Mouse (Mus musculus) kidney, postnatal 25 days (tissue): ENCODE data around the gene Taf13.
"Not testable (repeated sequence)": the region's sequence is repeated elsewhere in the genome, so short reads cannot be mapped to it uniquely, and the experiment has no call there.

Experiments
- DNase-seq, 2 experiments: peaks; one replicate each; pipeline ENCODE4 v3.0.0; 2021; ENCODE audit warnings: mixed read lengths in 2 of 2

Taf13 gene

DNA sequence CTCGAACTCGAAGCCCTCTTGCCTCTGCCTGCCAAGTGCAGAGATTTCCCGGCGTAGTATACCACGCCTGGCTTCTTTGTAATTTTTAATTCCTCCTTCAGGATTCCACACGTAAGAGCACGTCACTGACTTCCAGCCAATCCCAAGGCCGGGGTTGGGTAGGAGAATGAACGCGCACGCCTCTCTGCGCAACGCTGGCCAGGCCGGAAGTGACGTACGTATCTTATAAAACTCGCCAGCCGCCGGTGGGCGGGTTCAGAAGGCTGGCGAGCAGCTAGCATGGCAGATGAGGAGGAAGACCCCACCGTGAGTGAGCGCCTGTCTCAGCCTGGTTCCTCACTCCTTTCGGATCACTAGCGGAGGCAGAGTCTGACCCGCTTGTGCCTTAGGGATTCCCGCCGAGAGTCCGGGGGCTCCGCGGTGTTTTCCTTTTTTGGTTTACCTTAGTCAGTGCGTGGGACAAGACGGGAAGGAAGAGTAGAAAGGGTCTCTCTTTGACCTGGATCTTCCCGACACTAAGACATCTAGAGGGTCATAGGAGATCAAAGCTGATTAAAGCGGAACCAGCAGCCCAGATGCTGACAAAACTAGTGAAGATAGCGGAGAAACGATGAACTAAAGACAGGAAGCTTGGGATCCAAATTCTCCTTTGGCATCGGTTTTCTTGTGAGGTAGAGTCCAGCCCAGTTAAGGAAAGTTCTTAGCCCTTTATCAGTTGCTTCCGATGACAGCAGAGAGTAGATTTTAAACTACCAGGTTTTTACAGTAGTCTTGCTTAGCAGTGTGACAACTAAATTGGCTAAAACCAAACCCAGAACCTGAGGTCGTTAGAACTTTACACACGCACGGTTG, at the start of gene Taf13:
TSS of gene Taf13 (plus strand) at position 256 of the 852 bp plus-strand sequence.
- peak; percentile 97 to 98 for DNase-seq

DNA sequence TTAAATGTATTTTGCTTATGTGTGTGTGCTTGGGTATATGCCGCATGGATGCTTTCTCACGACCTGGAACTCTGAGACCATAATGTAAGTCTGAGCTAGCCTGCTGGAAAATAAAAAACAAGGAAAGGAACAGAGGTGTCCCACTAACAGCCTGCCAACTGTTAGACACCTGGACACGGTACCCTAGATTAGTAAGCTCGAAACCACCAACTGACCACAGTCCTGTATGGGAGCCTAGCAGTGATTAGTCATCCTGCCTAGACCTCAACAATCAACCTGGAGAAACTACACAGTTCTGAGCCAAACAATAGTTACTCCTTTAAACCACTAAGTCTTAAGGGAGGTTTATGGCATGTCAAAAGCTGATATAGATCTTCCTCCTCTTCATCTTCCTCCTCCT, 48.1 kb upstream of the Taf13 start:
- DNase-seq: no peak

DNA sequence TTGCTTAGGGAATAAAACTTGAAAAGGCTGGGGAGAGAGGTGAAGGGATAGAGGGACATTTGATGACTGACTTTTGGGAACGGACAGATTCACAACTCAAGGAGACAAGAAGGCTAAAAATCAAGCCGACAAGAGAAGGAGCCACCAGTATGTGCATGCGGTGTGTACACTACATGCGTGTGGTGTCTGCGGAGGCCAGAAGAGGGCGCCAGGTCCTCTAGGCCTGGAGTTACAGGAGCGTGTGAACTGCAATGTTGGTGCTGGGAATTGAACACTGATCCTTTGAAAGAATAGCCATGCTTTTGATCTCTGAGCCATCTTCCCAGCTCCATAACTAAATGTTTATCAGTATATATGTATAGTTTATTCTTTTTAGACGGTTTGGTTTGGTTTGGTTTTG, 43.0 kb upstream of the Taf13 start:
- DNase-seq: no peak

DNA sequence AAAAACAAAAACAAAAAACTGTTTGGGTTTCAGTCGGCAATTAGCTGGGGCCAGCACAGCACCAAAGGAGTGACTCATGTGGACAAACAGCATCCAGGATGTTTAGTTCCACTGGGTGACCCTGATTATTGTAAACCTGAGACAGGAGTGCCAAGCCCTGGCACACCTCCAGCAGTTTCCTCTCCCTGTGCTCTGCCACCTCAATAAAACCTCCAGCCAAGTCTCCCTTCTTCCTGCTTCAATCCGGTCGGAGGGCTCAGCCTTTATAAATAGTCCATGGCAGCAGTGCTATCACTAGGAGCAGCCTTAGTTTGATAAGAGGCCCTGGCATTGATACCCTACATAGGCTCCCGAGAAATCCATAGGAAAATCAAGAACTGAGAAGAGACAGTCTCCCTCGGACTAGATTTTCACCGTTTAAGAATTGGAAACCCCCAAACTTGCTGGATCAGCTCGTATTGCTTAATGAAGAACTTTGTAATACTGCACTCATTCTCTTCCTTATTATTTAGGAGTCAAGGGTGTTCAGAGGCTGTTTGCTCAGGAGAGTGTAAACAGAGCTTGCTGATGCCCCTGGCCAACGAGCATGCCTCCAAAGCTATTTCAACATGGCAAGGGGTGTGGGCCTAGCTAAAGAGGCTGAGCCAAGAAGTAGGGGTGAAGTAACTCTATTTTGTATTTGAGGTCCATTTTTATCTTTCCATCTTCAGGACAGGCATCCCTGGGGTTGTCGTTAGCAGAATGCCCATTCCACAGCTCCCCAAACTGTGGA, 38.2 kb upstream of the Taf13 start:
- peak; percentile 66 to 73 for DNase-seq

DNA sequence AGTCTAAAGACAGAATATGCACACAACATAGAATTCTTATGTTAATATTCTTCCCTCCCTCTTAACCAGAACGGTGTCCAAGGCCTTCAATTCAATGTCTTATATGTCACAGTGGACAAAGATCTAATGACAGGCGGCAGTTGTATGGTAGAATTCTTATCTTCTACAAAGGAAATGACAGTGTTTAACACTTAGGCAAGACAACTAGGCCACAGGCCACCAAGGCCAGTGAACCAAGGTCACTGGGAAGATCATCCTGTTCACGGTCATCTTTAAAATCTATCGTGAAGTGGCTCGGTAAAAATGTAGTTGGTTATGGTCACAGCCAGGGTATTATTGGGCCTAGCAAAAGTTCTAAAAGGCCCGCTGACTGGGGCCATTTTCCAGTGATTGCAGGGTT, 37.5 kb upstream of the Taf13 start, which contains the start of gene 1700013F07Rik:
TSS of gene 1700013F07Rik (plus strand) at position 200 of the 400 bp plus-strand sequence.
- DNase-seq: no peak

DNA sequence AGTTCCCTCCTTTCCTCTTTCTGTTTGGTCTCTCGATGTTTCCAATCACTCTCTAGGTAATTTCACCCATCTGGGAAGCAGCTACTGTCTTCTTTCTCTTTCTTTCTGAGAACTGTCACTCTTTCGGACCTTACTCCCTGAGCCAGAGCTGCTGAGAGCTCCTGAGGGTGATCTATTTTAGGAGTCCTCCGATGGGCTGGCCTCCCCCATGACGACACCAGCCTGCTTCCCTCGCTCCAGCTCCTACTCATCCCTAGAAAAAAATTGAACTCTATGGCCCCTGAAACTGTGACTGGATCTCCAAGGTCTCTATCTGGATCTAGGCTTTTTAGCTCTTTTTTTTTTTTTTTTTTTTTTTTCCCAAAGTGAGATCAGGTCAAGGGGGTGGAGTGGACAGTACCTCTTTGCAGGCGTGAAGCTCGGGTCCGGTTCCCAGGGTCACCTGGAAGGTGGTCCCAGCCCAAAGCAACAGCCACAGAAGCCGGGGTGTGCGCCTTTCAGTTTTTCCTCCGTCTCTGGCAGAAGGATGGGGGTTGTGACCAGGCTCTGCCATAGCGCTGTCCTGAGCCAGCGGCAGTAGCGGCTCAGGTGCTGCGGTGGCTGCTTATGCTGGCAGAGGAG, 35.5 kb upstream of the Taf13 start:
- DNase-seq: no peak

DNA sequence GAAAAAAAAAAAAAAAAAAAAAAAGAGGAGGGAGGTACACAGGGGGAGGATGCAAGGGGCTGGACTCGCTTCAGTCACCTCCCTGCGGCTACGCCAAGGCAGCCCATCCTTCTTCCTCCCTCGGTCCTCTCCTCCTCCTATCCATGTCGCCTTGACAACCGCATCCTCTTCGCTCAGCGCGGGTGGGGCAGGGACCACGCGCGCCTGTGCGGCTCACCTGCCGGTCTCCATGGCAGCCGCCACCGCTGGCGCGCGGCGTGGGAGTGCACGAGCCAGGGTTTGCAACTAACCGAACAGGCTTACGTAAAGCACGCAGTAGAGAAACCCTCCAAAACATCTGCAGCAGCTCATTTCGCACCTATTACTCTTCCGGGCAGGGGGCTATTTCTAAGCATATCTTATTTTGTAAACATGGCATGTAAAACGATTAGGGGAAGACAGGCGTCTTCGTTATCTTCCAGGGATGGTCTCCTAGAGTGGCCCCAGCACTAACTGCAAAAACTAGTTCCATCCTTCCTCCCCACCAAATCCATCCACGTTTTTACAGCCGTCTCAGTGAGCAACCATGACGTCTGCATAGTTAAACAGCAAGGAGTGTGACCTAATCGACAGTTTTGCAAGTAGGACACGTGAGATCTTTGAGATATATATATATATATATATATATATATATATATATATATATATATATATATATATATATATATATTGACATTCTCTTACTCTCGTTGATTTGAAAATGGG, 34.8 kb upstream of the Taf13 start, which contains the start of gene 5330417C22Rik:
TSS of gene 5330417C22Rik (minus strand) at position 20 of the 744 bp plus-strand sequence.
- peak; percentile 7 to 63 for DNase-seq

DNA sequence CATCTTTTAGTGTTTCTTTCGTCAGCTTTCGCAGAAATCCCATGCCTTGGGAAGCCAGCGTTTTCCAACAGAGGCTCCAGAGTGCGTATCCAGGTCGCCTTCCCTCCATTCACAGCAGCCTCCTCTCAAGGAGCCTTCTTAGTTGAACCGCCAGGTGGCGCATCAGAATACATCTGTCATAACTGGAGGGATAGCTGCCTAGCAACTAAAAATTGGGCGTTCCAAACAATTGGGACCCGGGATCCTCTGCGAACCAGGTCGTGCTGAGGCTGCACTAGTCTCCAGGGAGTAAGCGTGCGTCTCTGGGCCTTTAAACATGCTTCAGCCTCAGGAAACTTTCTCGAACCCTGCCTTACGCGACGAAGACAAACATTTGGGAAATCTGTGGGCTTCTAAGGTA, 34.2 kb upstream of the Taf13 start:
- DNase-seq: peak; percentile 87 to 91

DNA sequence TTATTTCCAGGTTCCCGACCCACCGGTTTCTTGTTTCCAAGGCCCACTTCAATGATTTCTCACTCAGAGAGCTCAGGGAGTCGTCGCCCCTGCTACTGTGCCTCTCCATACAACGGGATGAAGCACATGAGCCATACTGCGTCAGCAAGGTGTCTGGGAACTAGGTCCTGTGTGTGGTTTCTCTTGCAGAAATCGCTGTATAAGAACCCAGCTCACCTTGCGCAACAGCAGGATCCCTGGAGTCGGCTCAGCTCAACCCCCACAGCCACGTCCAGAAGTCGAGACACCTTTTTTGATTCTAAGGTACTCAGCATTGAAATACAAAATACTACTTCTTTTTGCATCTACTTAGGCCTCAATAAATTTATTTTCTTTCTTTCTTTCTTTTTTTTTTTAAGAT, 29.2 kb upstream of the Taf13 start:
- no peak for DNase-seq

DNA sequence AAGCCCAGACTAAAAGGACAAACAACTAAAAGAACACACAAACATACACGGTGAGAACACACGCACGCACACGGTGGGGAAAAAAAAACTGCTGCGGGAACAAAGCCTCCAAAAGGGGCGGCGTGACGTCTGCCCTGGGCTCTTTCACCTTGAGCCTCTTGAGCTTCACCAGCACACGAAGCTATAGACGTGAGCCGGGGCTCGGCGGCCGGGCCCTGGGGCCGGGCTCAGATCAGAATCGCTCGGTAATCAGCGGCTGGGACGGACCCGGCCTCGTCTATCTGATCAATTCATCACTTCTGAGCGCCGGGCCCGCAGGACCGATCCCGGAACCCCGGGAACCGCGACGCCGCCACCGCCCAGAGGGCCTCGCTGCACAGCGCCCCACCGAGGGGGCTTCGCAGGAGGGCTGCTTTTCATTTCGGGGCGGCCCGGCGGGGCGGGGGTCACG, 17.4 kb upstream of the Taf13 start:
- DNase-seq: peak; percentile 24 to 63

DNA sequence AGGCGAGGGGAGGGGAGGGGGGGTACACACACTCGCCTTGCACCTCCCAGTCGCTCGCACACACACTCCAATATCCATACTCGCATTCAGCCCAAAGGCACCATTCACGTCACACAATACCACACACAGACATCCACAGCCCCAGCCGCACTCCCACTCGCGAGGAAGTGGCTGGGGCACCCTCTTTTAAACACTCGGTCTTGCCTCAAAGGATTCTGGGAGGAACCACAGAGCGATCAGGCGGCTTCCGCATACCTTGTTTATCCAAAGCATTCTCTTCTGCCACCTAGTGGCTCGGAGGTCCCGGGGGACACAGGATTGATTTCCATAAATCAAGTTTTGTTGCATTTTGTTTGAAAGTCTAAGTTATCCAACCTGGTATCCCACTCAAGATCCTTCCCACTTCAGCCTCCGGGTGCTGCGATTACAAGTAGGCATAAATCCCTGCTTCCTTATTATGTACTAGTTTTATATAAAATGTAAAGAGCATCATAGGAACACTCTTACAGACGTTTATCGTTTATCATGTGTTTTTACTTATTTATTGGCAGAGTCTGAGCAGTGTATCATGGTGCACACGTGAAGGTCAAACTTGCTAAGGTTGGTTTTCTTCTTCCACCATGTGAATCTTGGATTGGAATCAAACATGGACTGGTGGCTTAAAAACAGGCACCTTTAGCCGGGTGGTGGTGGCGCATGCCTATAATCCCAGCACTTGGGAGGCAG, 16.7 kb upstream of the Taf13 start:
- DNase-seq: peak; percentile 96

DNA sequence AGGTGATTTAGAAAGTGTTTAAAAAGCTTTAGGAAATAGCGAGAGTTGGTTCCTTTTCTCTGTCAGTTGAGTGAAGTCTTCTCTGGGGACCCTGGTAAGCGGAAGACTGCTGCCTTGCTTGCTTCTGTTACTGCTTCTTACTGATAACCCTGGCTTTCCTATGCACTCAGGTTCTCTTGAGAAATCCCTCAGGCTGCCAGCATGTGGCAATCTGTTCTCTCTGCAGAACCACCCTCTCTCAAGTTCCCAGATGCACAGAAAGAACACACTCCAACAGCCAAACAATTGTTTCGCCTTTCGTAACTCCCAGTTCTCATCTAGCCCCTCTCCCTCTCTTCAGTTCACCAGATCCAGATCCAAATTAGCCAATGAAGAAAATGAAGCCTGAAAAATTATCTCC, 13.6 kb upstream of the Taf13 start:
- no peak for DNase-seq

DNA sequence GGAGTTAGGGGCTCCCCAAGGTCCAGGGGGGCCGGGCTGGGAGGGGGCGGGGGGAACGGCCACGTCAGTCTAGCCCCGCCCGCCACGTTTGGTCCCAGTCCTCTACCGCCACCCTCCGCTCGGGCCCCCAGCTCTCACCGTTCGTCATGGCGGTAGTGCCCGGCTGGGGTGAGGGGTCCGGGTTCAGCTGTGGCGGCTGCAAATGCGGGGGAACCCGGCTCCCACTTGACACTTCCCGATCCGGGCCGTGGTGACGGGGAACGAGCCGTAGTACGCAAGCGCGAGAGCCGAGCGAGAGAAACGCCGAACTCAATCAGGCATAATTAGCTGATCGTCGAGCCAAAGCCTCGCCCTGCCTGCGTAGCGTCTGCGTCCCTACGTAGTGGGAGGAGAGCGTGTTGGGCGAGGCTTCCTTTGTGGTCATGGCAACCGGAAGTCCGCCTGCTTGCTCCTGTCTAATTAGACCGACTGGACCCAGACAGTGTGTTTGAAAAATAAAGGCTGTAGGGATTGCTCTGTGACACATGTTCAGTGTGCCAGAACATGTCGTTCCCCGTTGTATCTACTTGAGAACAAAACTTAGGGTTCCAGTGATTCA, 9.3 kb upstream of the Taf13 start, which contains the start of gene Tmem167b:
TSS of gene Tmem167b (minus strand) at position 334 of the 598 bp plus-strand sequence.
- DNase-seq: peak; percentile 97 to 99

DNA sequence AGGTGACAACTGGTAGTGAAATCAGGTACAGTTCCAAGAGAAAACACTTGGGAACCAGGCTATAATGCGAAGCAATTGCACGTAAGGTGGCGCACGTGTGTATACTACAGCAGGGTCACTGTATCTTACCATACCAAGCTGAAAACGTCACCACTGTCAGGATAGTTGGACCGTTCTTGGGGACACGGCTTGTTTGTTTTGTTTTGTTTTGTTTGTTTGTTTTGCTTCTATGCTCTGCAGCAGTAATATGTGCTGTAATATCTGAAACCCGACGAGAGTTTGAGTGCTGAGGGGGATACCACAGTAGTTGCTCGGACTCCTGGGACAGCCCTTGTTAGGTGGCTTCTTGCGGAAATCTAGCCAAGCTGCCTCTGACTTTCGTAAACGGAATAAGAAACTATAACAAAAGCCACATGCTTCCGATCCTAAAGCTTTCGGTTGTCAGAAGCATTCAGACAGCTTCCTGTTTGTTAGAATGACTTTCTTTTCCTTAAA, 8.7 kb upstream of the Taf13 start:
- peak in 1 of 2 experiments; percentile 49 for DNase-seq

DNA sequence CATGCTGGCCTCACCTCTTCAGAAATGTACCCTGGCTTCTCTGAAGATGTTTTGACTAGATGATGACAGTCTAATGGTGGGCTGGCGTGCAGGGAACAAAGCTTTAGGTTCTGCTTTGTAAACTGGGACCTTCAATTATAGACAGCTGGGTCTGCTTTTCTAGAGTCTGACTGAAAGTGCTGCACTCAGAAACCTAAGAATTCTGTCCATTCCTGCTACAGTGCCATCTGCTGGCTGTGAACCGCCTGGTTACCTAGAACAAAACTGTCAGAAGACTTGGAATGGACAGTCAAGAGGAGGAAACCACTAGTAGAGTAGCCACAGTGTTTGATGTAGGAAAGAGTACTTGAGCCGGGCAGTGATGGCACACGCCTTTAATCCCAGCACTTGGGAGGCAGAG, 8.2 kb upstream of the Taf13 start:
- peak; percentile 87 to 93 for DNase-seq

DNA sequence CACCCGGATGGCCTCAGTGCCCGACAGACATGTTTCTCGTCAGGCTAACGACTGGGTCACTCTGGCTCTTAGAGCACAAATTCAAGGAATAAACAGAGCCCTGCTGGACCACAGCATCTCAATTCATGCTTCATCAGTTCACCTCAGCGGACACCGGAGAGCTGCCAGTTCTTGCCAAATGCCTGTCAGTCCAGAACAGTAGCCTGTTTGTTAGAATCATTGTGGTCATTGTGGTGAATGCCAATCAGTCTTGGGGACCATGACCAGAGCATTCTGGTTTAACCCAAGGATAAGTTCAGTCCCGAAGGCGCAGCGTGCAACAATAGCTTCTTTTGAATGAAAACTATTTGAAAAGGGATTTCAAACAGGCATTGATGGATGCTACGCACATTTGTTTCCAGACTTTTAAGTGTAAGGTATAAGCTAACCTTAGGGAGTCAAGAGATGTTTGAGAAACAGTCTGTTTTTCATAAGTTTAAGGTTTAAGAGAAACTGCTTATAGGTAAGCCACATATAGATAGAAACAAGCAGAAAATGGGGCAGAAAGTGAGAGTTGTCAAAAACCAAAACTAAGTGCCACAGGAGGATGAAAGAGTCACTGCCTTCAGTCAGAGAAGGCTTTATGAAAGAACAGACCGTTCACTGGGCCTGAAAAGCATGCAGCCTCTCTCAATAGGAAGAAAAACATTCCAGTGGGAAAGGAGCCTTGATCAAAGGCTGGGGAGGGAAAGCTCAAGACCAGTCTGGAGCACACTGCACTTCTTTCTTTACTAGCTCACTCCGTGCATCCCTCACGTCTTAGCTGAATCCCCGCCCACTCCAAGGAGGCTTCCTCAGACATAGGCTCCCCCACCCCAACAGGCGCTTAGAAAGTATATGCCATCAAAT, 3.3 kb upstream of the Taf13 start:
- DNase-seq: no peak

DNA sequence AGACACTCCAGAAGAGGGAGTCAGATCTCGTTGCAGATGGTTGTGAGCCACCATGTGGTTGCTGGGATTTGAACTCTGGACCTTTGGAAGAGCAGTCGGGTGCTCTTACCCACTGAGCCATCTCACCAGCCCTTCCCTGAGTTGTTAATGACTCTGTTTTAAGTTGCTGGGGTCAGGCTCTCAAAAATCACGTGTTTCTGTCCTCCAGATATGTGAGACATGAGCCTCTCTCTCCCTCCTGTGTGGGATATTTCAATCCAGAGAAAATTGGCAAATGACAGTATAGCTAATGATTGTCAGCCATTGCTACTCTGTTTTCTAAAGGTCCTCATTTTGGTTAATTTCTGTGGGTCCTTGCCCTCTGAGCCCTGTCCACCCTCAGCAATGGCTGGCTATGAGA, 1.9 kb upstream of the Taf13 start:
- DNase-seq: not testable (repeated sequence)

DNA sequence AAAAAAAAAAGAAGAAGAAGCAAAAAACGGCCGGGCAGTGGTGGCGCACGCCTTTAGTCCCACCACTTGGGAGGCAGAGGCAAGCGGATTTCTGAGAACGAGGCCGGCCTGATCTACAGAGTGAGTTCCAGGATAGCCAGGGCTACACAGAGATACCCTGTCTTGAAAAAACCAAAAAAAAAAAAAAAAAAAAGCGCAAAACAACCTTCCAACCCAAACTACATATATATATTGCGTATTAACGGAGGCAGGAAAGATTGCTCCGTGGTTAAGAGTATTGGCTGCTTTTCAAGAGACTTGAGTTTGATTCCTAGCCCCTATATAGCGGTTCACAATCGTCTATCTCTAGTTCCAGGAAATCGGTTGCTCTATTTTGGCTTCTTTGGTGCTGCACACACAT, 685 bp upstream of the Taf13 start:
- no peak for DNase-seq

DNA sequence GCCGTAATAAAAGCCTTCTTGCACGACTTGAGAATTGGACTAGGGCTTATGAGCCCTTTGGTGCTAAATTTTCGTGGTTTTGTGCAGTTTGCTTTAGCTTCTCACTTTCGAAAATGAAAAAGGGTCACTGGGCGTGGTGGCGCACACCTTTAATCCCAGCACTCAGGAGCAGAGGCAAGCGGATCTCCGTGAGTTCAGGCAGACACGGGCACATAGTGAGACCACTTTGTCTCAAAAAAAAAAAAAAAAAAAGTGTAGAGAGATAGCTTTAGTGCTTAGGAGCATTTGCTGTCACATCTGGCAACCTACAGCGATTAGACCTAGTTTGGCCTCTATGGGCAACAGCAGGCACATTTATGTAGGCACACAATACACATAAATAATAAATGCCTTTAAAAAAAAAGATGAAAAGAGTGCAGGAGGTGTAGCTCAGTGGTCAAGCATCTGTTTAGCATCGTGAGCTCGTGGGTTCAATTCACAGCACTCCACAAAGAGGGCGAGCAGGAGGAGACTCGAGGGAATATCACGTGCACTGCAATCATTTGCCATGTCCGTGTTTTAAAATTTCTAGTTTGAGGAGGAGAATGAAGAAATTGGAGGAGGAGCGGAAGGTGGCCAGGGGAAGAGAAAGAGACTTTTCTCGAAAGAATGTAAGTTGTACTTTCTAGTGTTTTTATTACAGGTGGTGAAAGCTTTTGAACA, 962 bp downstream of the Taf13 start:
- no peak for DNase-seq
